Mouse (Mus musculus): ENCODE data around the gene Ly75.

Ly75 gene

DNA sequence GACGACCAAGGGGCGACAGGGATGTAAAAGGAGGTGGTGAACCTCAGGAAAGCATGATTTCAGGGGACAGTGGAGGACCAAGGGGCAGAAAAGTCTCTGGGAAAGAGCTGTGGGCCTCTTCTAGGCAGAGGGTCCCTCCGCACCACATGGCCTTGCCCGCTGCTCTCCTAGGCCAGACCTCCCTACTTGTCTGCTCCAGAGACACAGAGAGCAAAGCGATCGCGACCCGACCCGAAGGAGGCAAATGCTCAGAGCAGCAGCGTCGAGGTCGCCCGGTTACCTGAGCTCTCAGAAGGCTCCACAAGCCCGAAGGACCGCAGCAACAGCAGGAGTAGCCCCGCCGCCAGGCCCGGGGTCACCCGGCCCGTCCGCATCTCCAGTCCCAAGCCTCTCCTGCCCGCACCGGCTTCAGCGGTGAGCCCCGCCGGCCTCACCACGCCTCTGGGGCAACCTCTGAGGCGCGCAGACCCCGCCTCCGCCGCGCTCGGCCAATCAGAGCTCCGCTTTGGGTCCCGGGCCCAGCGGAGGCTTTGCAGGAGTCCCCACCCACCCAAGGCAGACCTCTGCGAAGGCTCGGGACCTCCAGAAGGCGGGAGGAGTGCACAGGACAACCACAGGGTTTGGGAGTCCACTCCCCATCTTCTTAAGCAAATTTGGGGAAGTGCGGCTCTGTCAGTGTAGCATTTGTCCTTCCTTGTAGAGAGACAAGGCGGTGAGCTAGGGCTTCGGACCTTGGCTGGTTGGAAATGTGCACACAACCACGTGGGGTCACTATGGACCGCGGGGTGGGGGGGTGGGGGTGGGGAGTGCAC lies at the start of gene Ly75:
Gene Ly75 (minus strand): TSS at position 446 of the 812 bp plus-strand sequence.
- DNase-seq = peak; percentile 82

DNA sequence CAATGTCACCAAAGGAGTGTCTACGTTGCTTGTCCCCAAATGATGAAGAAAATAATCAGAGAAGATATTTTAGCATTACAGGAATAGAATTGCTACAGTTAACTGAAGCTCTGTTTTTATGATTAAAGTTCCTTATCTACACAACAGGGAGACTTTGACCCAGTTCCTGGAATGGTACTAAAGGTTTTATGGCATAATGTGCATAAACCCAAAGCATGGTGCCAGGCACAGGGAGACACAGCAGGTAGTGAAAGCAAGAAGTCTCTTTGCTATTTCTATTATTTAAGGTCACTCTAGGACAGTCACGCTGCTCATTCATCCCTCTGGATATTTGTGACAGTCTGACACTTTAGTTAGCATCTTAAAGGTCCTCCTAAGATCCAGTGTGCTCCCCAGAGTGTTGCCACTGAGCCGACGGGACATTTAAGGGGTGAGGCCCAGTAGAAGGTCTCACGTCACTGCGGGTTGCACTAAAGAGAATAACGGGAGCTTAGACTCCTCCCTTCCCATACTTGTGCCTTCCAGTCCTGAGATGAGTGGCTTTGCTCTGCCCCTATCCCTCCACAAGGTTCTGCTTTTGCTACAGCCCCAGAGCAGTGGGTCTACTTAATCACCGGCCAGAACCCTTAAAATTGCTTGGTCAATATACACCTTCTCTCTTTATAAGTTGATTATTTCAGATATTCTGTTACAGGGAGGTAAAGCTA lies 47.4 kb upstream of the Ly75 start:
- no peak for DNase-seq

DNA sequence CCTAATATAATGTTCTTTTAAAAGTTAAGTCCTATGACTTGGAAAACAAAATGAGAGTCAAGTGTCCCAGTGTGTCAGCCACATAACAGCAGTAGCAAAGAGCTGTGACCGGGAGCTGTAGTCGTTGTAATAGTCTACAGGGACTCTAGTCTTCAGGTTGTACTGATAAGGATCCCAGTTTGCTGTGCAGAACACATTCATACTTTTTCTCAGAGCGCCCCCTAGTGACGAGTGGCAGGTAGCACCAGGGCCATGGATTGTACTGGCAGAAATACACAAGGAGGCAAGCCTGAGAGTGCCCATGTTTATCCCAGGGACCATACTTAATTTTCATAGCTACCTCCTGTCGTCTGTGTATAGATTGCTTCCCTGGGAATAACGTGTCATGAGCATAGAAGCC lies 35.0 kb upstream of the Ly75 start:
- peak; percentile 54 for DNase-seq

DNA sequence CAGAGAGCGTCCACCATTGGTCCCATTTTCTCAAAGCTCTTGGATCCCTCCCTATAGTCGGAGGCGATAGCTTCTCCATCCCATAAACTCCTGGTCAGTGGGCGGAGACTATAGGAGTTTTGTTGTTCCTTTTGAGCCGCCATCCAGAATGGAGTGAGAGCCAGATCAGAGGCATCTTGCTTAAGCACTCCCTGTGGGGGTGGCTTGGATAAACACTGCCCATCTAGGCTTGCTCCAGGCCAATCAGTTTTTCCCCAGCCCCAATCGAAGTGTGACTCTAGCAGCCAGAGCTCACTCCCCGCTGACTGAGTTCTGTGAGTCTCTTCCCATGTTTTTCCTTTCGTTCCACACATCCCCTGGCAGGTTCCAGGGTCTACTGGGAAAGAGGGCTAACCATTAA lies 31.2 kb upstream of the Ly75 start:
- DNase-seq = no peak

DNA sequence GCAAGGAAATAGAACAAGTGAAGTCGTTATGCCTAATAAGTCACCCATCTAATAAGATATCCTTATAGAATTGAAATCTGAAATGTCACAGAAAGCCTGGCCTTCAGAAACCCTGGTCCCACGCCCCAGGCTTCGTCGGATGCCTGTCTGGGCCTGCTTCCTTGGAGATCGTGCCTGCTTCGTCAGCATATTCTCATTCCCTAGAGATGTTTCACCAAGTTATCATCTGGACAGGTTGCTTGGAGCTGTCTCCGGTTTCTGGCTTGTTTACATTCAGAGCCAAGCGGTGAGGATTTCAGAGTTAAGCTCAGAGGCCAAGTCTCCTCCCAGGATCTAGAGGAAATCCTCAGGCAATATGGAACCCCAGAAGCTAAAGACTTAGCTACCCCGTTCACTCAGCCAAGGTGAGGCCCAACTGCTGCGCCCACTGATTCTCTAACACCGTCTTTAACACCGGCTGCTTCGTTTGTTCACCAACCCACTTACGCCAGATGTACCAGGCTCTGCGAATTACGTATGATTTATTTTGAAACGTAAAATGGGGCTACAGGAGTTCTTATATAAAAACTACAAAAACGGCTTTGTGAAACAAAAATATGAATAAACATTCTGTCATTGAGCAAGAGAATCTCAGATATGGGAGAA lies 30.0 kb upstream of the Ly75 start:
- DNase-seq = no peak

DNA sequence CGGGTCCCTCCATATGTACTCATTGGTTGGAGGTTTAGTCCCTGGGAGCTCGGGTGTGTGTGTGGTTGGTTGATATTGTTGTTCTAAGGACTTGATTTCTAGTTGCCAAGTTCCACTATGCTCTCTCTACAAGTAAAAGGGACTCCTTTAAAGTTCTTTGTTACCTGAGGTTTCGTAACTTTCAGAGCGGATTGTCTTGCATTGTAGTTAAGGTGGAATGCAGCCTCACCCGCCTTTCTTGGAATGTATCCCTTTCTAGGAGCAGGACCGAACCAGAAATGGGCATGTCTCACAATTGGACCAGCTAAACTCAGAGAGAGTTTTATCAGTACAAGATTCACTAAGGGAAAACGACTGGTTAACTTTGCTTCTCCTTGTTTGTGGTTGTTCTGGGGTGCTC lies 28.1 kb upstream of the Ly75 start:
- DNase-seq = no peak

DNA sequence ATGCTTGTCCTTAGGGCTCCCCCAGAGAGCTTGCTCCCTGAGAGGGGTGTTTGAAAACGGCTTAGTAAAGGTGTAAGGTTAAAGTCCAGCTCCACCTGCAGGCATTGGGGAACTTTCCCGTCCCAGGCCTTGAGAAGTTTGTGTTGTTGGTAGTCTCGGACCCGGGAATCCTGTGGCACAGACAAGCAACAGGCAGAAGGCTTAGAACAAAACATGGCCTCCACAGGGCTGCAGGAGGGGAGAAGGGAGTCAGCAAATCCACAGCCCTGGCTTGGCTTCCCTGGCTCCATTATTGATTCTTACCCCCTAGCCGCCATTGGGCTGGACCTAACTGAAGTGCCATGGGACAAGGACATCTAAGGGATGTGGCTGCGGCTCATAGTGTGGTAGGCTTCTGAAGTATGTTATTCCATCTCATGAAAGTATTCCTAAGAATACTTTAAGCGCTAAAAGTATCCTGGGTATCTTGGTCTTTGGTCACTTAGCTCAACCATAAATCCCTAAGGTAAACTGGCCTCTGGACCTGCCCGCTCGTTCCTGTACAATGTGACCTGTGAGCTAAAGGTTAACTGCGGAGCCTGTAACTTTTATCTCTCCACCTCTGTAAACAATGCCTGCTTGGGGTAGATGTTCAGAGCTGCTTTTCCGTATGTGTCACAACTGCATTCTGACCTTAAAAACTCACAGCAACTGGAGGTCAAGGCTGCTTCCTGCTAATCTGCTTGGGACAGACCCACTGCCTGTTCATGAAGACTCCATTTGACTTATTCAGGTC lies 27.1 kb upstream of the Ly75 start:
- DNase-seq = no peak

DNA sequence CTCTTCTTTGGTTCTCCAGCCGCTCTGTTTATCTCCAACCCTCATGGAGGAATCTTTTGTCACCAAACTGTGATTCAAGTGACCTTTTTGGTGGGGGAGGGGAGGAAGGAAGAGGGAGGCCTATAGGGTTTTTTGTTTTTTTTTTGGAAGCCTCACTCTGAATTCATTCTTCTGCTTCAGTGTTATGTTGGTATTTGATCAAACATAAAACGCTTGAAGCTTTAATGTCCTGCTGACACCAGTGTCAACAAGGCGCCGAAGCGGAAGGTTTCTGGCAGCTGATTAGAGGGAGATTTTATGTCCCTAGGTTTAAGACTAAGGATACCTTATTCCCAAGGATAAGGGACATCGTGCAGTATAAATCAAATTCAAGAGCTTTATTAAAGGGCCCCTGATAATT lies 26.1 kb upstream of the Ly75 start:
- no peak for DNase-seq

DNA sequence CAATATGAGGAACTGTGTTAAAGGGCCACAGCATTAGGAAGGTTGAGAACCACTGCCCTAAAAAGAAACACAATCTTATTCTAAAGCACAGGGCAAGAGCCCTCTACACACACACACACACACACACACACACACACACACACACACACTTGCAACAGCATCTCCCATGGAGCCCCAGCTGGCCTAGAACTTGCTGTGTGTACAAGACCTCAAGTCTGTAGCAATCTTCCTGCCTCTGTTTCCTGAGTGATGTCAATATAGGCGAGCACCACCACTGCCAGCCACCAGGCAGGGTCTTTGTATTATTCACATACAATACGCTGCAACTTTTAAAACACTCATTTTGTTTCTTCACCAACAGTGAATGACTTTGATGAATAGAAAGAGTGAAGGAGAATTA lies 24.3 kb upstream of the Ly75 start:
- no peak for DNase-seq

DNA sequence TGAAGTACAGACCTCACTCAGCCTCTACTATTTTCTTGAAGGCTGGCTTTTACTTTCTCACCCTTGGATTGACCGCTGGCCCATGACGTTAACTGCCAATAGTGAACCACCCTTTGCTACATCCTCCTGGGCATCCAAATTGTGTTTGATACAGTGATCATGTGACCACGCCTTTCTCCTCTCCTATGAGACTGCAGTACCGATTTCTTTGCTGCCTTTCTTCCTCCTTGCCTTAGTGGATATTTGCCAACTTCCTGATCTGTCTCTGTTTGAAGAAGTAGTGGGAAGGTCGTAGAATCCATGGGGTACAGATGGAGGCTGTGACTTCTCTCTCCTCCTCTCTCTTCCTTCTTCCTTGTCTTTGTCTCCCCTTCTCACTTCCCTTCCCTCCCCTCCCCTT lies 22.3 kb upstream of the Ly75 start:
- DNase-seq = no peak

DNA sequence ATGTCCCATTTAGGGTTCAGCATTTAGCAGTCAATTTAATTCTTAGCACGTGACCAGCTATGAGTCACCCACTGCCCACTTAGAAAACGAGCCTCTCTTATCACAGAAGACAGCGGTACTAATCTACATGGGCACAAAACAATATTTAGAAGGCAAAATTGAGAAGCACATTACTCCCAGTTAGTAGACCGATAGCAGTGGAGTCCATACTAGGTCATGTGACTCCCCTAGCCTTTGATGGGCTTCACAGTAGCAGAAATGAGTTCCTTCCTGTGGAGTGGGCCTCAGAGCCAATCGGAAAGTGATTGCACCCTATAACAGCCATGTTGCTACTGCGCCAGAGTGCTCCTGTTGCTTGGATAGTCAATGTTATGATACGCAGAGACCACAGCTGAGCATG lies 21.7 kb upstream of the Ly75 start:
- DNase-seq = no peak

DNA sequence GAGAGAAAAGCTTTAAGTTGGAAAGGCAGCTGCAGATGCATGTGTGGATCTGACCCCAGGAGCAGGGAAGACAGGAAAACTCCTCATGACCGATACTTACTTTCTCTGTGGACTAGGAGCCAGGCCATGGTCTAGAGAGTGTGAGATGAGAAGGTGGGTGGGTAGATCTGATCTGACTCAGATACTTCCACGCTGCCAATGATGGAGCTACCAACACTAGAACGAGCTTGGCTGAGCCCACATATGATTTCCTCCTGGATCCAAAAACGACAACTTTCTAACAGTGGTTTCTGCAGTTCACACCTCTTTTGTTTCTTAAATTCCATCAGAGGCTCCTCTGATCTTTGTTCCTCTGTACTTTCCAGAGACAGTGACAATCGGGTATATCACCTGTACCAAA lies 18.6 kb upstream of the Ly75 start:
- DNase-seq = no peak

DNA sequence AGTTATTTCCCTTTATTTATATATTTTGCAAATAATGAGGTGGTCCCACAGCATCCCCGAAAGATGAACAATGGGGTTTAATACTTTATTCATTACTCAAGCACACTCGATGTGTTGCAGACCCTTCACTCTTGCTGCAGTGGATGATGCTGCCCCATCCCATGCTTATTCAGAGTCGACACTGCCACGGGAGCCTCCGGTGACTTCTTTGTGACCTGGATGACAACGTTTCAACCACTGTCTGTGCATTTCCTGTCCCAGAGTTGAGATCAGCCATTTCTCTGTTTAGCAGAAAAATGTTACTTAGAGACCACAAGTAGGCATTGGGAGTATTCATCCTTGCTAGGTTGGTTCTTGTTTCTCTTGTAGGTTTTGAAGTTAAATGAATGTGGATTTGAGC lies 10.7 kb upstream of the Ly75 start:
- no peak for DNase-seq

DNA sequence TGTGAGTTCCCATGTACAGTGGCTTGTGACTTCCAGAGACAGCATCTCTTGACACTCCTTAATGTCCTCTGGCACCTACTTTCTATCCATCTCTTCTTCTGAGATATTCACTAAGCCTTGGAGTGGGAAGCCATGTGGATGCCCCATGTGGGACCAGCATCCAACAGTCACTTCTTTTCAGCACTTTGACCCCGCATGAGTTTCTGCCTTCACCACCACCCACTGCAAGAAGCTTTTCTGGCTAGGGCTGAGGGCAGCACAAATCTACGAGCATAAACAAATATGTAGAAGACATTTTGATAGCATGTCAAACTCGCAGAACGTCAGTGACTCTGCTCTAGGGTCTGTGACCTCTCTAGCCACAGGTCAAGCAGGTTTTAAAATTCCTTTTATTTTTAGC lies 9.2 kb upstream of the Ly75 start:
- no peak for DNase-seq

DNA sequence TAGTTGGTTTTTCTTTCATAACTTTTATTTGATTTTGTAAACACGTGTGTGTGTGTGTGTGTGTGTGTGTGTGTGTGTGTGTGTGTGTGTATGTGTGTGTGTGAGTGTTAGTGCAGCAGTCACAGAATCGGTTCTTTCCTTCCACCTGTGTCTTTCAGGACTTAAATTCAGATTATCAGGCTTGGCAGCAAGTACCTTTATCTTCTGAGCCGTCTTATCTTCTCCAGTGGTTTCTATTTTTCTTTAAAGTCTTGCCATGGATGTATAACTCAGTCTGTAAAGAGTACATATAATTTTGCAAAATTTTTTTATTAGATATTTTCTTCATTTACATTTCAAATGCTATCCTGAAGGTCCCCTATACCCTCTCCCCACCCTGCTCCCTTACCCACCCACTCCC lies 4.3 kb upstream of the Ly75 start:
- DNase-seq = no peak

DNA sequence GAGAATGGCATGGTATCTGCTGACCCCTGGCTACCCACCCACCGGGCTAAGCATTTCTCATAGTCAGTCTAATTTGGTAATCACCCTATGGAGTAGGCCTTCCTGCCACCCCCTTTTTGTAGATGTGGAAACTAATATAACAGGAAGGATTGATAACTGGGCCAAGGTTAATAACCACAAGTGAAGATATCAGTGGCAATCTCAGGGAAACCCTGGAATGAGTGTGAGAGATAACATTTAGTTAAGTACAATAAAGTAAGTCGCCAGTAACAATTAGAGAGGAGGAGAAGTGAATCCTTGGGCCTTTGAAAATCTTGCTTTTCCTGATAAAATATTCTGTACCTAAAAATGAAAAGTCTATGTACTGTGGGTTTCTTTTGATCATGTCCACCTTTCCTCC lies 3.7 kb upstream of the Ly75 start:
- DNase-seq = no peak

DNA sequence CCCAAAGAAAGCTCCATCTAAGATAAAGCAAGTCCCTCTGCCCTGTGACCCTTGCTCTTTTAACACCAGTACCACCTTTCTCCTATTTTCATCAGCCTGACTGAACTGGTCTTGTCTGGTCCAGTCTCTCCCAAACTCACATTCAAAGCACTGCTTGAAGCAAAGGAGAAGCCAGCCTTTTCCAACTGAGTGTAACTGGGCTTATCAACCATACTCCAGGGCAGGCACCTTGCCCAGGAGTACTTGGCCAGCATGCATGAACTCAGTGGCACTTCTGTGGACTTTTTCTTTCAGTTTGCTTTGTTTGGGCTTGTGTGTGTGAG lies 1.6 kb upstream of the Ly75 start:
- DNase-seq = peak; percentile 51

DNA sequence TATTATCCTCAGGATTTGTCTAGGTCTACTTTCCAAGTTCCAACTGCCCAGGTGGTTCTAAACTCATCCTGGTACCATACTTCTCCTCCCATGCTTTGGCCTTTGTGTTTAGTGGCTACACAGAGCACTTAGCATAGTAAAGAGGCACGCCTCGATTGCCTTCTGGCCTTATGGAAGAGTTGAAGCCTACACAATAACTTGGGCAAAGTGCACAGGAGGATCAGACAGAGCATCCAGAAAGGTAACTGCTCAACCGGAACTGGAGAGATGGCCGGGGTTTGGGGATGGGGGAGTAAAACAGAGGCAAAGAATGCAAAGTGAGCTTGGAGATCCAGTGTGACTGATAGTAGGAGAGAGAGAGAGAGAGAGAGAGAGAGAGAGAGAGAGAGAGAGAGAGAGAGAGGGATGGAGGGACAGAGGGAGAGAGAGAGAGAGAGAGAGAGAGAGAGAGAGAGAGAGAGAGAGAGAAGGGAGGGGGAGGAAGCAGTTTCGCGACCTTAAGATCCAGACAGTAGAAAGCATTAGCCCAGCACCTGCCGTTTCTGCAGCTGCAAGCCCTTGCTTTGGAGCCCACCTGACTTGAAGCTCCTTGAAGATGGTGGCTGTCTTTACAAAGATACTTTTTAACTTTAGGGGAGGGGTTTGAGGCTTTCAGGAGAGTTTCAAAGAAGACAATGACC lies 1.1 kb upstream of the Ly75 start:
- DNase-seq = no peak

DNA sequence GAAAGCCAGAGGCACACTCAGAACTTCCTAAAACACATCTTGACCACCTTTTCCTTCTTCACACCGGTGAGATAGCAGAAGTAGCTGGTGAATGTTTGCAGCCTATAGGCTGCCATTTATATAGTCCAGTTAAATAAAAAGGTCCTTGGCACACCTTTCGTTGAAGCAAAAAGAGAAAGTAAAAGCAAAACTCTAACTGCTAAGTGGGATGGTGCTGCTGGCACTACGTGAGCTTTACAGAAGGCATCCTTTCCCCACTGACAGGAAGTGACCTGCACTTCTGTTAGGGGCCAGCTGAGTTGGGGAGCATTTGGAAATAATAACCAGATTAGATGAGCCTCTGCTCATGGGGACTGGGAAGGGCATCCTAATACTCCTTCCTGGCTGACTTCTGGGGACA lies 757 bp downstream of the Ly75 start:
- no peak for DNase-seq

DNA sequence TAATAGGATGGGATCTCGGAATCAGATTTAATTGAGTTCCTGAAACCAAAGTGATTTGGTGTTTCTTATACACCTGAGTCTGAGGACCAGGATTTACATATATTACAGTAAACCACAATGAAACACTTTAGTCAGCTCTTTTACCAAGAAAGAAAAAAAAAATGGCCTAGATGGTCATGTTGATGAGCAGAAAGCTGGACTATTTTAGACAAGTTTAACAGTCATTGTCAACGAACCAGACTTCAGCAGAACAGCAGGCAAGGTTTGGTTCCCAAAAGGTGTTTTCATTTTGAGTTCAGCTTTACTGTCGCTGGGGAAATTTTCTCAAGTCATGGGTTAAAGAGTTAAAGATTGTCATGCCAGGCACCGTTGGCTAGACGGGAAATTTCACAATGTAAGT lies 5.8 kb downstream of the Ly75 start:
- DNase-seq = no peak

DNA sequence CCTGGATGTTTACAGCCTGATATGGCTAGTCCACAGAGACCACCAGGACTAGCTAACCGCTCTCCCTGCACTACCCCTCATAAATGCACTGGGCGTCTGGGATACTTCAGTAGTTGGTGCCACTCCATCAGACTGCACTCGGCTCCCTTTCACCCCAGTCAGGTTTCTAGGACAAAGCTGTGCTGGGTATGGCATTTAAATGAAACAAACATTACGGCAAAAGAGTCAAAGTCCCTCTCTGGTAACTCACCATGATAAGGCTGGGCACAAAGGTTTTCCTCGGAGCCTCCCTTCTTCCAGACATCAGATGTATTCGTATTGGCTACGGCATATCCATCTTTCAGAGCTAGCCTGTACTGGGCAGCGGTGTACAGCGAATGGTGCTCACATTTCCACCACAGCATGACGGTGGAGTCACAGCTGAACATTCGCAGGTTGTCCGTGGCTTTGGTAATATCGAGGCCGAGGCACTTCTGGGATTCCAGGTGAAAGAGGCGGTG lies 7.4 kb downstream of the Ly75 start:
- no peak for DNase-seq

DNA sequence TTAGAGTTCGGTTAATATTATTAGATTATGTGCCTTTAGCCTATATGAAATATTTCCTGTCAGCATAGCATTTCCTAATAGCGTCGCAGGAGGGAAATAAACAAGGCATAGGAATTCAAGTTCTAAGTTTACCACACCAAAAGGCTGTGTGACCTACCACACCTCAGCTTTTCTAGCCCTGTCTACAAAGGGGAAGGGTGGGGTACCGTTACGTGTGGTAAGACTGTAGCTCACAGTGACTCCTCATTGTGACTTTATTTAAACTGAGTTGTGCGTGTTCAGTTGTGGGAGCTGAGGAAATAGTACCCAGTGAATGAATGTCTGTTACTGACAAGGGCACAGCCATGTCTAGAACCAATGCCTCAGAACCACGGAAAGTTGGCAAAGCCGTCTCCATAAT lies 8.0 kb downstream of the Ly75 start:
- no peak for DNase-seq

DNA sequence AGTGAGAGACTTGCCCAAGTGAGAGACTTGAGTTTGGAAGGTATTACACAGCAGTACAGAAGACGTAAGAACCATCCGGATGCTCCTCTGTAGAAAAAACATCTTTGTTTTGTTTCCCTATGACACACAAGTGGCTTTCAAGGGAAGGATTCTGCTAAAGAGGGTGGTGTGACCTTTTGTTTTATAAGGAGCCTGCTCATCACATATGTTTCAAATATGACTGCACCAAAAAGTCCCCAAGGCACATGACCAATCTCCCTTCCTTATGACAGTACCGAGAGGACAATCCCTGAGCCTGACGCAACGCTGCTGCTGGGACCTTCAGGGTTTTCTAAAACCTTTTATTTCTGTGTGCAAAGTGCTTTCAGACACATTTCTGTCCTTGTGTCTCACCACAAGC lies 12.9 kb downstream of the Ly75 start:
- DNase-seq = no peak

Measured in kidney, adult 11 months (tissue).